Mouse (Mus musculus) MN1 (cell line): ENCODE results near the gene Tenm4.
"Not testable (repeated sequence)": the region's sequence is repeated elsewhere in the genome, so short reads cannot be mapped to it uniquely, and the experiment has no call there.

Experiments used
- DNase-seq: peaks from one replicate; pipeline ENCODE4 v3.0.0-alpha.2; 2016; ENCODE audit warnings: low spot score

Gene Tenm4

DNA sequence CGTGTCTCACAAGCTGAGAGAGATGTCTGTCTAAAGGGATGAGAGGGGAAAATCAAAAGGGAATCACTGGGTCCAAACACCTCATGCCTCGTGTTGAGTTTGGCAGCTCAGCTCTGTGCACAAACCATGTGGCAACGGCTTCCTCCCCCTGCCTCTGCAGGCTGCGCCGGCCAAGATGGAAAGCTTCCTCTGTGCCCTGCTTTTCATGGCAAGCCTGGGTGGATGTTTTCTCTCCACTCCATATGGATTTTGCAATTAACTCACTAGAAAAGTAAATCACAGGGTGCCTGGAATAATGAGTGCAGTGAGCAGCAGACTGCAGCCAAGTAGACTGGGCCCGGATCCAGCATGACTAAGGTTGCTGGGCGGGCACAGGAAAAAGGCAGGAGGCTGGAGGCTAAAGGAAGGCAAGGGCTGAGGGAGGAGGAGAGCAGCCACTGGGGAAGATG is 404.2 kb downstream of the Tenm4 start:
- DNase-seq: peak; percentile 93

- DNase-seq: no peak
Measured at GRCm38 (mm10) chr7:96582752-96583151, 411.7 kb downstream of the Tenm4 start.

- DNase-seq: no peak
Measured at GRCm38 (mm10) chr7:96587403-96587802, 416.4 kb downstream of the Tenm4 start.

- DNase-seq: no peak
Measured at GRCm38 (mm10) chr7:96588567-96588966, 417.5 kb downstream of the Tenm4 start.

DNA sequence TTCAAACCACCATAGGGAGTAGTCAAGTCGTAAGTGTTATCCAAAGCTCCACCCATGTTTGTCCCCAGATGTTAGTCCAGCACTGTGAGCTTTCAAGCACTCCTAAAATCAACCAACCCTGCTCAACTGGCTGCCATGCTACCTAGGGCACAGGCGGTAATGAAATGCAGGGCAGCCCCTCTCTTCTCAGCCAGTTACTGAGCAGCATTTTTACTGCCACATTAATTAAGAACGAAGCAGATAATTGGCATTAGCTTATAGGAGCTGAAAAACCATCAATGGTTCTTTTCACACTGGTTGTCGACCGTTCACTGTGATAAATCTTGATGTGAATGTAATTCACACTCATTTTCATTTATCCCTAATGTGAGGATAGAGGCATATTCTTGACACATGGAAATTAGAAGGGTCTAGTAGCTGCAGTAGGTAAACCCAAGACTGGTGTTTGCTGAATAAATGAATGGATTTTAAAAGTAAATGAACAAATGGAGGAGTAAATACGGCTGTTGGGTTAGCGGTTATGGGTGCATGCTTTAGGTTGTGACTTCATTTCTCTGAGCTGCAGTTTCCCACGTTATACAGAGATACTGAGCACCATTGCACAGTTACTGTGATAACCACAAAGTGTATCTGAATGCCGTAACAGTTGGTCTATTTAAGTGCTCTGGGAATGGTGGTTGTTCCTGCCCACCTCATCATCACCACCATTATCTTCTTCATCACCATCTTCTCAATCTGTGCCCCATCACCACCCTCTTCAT is 424.7 kb downstream of the Tenm4 start:
- DNase-seq: no peak

DNA sequence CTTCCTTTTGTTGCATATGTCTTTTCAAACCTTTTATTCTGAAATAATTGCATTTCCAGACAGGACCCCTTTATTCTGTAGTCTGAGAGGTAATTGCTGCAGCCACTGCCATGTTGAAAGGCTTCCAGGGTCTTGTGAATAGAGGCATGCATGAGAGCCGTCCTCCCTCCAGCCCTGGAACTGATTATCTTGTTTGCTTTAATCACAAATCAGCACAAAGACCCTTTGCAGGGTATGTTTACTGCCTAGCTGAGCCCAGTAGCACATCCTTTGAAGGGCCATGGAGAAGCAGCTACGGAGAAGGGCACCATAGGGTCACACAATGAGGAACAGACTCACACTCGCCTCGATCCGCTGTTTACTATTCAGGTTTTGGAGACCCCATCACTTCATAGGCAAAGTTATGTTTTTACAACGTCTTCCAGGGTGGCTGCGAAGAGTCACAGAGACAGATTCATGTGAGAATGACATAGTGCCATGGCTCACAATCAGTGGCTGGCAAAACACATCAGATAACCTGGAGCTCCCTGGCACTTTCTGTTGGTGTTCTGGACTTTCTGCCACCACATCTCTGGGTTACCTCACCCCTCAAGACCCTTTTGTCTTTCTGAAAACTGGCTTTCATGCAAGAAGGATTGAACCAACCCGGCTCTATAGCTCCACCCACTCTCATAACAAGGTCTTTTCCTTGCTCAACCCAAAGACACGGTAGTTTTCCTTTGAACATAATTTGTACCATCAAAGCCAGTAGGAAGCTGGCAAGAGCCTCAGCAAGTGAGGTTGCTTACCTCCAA is 425.6 kb downstream of the Tenm4 start:
- no peak for DNase-seq

DNA sequence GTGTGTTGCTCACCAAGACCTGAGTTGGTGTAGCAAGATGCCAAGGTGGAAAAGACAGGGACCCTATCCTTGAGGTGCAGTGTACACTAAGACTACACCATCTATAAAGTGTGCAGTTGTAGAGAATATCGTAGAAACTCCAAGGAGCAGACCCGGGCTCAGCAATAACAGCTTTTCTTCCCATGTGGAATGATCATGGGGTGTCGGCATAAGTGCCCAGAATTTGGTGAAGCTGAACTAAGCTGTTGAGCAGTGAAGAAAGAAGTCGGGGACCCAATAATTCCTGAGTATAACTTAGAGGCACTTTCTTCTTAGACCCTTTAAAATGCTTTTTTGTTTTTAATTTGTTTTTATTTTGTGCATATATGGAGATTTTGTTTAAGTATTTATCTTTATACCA is 426.8 kb downstream of the Tenm4 start:
- DNase-seq: no peak

- DNase-seq: no peak
Measured at GRCm38 (mm10) chr7:96599081-96599480, 428.0 kb downstream of the Tenm4 start.

- DNase-seq: peak; percentile 14
Measured at GRCm38 (mm10) chr7:96600381-96600941, 429.4 kb downstream of the Tenm4 start.

DNA sequence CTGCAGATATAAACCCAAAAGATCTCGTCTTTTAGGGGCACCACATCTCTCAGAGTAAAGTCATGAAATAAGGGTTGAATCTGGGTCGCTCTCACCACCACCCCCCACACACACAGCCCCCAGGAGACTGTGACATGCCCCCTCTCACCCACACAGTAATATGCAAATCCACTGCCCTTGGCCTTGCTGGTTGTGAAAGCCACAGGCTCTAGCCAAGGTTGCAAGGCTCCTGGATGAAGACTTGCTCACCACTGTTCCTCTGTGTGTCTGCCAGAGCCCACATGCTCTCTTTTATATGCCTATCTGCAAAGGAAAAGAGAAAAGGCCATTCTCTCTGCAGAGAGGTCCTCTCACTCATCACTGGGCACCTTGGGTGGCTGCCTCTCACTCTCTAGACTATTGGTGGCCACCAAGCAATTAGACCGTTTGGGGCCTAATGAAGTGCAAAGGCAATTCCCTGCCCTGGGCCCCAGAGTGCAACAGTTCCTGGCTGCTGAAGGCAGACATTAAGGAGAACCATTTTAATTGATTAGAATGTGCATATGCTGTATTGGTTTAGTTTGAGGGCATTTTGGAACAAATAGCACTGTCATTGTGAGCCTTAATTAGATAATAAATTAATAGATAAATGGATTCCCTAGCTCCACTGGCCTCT is 433.2 kb downstream of the Tenm4 start:
- no peak for DNase-seq

DNA sequence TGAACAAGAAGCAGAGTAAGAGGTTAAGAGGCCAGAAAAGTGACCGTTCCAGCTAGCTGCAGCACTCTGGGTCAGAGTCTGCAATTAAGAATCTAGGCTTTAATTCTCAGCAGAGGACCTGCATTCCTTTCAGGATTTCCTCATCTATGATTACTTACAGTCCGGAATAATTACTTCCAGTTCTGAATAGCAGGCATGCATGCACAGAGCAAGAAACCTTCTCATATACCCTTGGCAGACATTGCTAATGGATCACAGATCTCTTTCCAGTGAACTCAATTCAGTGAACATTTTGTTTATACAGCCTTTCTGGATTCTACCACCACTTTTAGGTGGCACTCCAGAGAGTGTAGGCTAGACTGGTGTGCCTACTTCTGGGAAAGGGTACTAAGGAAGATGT is 434.3 kb downstream of the Tenm4 start:
- DNase-seq: no peak

- no peak for DNase-seq
Measured at GRCm38 (mm10) chr7:96609854-96610586, 439.0 kb downstream of the Tenm4 start.

DNA sequence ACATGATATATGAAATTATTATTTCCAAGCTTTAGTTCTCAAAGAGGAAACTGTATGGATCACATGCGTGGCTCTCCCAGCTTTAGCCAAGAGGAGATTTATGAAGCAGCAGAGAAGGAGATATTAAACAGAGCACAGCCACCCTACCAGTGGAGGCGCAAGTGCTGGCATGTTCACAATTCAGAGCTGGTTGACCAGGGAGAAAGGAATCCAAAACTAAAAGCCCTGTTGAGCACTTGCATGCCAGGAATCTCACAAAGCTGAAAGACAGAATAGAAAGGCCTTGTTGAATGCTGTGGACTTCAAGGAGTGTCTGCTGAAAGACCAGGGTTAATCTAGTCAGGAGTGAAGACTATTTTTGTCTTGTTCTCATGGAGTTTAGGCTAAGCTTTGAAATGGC is 446.3 kb downstream of the Tenm4 start:
- no peak for DNase-seq

GRCm38 (mm10) chr7:96619930-96620472 is 449.0 kb downstream of the Tenm4 start:
- no peak for DNase-seq

DNA sequence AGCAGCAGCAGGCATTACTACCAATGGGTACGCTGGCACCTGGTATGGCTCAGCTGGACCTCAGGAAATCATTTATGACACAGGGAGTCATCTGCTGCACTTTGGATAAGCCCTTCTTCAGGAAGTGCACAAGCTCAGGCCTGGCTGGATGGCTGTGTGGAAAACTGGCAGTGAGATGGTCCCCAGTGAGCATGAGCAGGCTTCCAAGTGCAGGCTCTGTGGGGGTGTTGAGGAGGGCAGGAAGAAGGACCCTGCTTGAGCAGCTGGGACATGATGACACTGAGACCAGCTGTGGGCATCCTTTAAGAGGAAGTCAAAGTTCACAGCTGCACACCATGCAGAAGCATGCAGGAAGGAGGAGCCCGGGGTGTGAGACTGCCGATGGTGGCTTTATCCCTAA is 455.3 kb downstream of the Tenm4 start:
- peak; percentile 53 for DNase-seq

- DNase-seq: not testable (repeated sequence)
Measured at GRCm38 (mm10) chr7:96630551-96630950, 459.5 kb downstream of the Tenm4 start.

GRCm38 (mm10) chr7:96633008-96633407 is 462.0 kb downstream of the Tenm4 start:
- DNase-seq: peak; percentile 65

GRCm38 (mm10) chr7:96635830-96636440 is 464.9 kb downstream of the Tenm4 start:
- no peak for DNase-seq

DNA sequence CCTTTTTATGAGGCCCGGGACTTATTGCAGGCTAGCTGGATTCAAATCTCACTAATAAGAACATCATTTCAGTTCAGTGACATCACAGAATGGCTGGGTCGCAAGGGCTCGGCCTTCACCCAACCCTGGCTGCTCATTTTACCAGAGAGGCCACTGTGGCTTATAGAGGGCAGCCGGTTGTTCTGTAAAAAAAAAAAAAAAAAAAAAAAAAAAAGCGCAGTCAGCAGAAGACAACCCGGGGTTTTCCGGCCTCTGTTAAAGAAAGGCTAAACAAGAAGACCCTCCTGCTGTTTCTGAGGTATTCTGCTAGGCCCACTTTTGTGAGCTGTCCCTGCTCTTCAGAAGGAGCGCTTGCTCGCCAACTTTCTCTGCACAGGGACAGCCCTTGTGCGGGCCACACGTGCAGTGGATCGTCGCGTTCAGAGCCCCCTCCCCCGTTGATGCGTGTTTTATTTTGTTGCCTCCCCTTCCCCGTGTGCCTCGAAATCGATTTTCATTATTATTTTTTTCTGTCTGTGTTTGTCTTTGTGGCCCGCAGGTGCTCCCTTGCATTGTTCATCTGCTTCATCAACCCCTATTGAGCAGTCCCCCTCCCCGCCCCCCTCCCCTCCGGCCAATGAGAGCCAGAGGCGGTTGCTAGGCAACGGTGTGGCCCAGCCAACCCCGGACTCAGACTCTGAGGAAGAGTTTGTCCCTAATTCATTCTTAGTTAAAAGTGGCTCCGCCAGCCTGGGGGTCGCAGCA is 472.6 kb downstream of the Tenm4 start:
- no peak for DNase-seq

GRCm38 (mm10) chr7:96644205-96644531 is 473.1 kb downstream of the Tenm4 start:
- DNase-seq: no peak
